Mouse (Mus musculus) kidney, postnatal 14 days (tissue): ENCODE data around the gene Astn2.
"Not testable (repeated sequence)": the region's sequence is repeated elsewhere in the genome, so short reads cannot be mapped to it uniquely, and the experiment has no call there.

Source experiments
- DNase-seq: peaks from one replicate; pipeline ENCODE4 v3.0.0; 2022; ENCODE audit warnings: mixed read lengths

The Astn2 gene

DNA sequence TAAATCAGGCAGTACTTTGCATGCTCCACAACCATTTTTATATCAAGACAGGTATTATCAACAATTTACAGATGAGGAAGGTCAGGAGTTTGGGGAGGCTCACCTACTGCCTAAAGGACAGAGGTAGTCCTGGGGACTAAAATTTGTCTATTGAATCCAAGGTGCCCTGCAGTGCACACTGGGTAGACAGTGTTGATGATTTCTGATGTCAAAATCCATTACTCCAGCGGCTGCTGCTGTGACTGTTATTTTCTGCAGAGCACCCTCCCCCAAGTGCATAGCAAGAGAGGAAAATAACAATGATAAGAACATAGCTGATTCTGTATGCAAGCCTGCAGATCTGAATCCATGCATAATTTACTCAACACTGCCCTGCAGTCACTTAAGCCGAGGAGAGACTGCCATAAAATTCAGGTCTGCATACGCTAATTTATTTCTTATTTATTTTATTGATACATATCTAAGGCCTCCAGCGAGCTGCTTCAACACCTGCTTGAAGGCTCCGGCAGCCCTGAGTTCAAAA lies 660.3 kb downstream of the Astn2 start:
- DNase-seq: no peak

DNA sequence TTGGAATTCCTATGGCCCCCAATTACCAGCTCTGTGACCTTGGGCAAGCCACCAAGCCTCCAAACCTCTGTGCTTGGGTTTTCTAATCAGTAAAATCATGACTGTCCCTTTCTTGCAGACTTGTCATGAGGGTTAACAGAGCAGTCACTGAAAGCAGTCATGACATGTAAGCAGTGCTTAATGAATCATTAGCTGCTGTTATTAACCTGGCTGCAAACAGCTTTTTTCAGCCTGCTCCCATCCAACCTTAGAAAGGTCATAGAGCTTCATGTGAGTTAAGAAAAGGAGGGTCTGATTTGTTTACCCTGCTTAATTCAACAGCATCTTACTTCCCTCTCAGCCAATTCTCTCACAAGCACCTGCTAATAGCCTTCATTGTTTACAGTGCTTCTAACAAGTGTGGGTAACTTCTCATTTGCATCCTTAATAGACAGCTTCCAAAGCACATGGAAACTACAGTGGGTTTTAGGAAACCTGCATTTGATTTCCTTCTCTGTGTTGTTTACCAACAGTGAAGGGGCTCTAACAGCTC lies 661.2 kb downstream of the Astn2 start:
- DNase-seq: no peak

DNA sequence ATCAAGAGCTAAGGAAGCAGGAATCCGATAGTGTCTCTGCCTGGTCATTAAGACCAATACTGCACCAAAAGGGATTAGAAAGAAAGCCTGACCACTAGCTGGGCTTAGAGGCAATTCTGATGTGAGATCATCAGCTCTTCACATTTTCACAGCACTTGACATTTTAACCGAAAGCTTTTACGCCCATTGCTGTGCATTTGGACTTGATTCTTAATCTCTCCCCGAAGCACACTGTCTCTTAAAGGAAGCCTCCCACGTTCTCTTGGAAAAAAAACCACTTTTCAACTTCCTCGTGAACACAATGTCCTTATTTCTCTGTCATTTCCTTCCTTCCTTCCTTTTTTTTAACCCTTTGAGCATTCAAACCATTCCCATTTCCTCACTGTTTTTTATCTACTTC lies 680.0 kb downstream of the Astn2 start:
- no peak for DNase-seq

DNA sequence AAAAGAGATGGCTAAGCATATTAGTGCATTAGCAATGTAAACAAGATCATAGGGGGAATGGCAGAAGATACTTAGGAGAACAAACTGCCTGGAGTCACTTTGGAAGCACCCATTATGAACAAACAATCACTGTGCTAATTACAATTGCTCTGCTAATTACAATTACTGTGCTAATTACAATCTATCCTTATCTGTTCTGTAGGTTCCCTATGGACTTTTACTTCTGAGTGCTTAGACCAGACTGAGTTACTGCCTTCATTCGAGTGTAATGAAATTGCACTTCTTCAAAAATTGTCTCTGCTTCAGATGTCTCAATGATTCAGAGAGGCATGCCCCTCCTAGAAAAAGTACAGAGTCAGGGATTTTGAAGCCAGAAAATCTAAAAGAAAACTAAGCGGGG lies 684.8 kb downstream of the Astn2 start:
- DNase-seq: no peak

DNA sequence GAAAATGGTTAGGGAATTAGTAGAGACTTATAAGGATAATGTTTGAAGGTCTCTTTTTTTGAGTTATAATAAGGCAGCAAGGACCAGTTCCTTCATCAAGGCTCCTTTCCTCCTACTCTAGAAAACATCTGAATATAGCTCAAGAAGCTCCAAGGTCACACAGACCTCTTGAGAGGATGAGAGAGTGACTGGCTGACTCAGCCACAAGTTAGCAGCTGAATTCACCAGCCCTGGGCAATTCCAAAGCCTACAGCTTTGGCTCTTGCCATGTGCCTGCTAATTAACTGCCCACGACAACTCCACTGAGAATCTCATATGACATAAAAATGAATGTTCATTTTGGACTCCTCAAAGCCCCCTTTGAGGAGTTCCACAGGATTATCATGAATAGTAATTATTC lies 686.5 kb downstream of the Astn2 start:
- no peak for DNase-seq

DNA sequence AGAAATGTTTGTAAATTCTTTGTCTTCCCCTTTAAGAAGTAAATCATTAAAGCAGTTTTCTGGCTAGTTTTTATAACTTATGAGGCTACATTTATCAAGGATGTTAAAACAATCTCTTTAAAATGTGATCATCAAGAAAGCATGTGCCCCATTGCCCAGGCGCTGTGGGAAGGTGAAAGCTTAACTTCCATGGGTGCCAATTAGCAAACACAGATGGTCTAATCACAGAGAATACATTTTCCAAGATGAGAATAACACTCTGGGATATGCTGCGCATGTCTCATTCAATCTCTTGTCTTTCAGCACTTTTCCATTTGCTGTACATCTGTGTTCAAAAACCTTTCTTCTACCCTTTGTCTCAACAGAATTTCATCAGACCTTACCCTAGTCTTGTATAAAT lies 688.3 kb downstream of the Astn2 start:
- no peak for DNase-seq

DNA sequence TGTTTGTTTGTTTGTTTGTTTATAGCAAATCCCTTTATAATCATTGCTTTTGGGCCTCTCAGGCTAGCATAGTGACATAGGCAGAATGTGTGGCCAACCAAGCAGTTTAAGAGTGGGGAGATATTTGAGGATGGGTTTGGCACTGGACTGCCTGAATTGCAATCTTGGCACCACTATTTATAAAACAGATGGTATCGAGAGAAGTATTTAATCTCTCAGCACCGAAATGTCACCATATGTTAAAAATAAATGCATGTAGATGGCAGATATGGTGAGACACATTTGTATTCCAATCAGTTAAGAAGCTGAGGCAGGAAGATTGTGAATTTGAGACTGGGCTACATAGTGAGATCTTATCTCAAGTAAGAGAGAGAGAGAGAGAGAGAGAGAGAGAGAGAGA lies 692.7 kb downstream of the Astn2 start:
- no peak for DNase-seq

DNA sequence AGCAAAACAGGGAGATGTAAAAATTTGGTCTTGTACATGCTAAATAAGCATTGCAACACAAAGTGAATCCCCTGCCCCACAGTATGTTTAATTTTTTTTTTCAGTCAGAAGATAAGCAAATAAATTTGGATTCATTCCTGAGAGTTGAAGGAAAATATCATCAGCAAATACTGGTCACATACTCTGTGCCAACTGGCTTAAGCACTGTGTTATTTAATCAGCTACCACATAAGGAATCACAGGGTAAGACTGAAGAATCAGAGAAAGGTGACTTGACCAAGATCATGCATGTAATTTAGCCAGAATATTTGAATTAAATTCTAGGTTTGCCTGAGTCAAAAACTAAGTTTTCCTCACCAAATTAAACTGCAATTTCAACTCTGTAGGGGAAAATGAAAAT lies 693.8 kb downstream of the Astn2 start:
- DNase-seq: no peak

DNA sequence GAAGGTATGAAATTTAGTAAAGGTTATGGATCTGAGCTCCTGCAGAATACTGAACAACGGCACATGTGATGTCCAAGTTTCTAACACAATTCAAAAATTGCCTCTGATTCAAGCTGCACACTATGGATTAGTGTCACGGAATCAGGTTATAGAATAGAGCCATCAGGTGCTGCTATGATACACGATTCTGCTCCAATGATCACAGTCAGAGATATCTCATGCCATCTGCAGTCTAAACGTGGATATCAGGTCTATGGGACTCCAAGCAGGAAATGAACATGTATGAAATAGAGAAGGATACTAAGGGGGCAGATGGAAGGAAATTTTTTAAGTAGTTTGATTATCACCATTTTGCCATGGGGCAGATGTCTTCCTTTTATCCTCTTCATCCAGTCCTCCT lies 702.6 kb downstream of the Astn2 start:
- no peak for DNase-seq

DNA sequence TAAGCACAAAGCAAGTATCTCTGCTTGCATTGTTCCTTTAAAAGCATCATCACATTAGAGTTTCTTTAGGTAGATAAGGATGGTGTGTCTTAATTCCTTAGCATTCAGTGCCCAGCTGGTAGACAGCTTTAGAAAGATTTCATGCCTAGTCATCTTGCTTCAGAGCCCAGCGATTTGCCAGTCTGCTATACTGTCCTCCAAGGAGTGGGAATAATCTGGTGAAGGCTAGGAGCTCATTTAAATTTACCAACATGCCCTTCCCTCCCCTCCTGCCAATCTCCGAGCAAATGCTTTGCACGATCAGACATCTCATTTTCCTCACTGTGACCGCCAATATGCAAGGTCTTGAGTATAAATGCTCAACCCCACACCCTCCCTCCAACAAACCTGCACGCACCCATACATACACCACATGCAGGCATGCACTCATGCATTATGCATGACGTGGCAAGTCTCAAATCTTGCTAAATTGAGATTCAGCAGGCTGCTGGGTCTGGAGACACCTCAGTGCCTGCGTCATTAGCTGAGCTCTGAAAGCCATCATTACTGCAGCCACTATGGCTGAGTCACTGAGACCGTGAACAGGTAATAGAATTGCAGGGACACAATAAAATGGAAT lies 704.6 kb downstream of the Astn2 start:
- DNase-seq: peak; percentile 1

DNA sequence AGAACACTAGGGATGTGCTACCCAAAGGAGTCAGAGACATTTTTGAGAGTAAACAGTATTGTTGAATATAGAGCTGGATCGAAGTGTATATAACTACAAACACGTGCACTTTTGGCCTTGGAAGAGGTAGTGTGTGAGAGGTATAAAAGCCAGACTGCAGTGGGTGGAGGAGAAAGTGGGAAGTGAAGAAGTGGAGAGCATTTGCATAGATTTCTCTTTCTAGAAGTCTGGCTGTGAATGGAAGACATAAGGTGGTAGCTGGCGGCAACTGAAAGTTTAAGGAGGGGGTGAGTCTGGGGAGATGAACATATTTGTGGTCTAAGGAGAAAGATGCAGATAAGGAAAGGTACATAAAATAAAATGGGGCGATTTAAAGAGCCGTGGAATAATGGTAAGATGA lies 709.2 kb downstream of the Astn2 start:
- DNase-seq: no peak

DNA sequence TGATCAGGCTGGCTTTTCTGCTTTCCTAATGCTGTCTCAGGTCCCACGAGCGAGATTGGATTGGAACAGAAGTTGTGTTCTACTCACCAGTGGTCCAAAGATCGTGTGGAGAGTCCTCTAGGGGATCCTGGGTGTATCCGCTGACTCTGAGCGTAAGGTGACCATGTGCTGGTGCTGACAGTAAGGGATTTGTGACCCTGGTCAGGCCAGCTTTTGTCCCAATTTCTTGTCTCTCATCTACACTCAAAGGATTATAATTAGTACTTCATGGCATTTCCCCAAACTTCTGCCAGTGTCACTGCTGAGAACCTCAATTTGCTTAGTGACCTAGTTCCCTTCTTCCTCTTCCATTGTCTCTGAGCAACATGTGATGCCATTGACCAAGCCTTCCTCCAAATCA lies 710.4 kb downstream of the Astn2 start:
- DNase-seq: no peak

DNA sequence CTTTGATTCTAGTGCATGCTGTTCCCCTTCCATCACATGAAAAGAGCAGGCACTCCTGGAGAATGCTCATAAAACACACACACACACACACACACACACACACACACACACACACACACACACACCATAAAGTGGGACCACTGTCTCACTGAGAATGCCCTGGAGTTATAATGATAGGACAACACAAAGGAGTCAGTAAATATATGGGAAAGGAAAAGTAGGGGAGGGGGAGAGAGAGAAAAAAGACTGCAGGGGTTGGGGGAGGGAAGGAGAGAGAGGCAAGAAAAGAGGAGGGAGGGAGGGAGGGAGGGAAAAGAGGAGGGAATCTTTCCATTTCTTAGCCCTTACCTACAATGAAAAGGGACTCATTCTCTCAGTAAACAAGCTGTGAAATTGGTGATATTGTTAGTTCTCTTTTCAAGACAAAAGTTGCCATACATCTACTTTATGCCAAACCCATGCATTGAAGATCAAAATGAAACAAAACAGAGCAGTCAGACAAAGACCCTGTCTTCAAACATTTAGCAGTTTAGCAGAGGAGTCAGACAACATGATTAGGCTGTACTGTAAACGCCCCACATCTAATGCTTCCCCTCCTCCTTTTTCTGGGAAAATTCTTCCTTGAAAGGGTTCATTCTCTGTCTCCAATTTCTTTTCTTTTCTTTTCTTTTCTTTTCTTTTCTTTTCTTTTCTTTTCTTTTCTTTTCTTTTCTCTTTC lies 717.2 kb downstream of the Astn2 start:
- no peak for DNase-seq

DNA sequence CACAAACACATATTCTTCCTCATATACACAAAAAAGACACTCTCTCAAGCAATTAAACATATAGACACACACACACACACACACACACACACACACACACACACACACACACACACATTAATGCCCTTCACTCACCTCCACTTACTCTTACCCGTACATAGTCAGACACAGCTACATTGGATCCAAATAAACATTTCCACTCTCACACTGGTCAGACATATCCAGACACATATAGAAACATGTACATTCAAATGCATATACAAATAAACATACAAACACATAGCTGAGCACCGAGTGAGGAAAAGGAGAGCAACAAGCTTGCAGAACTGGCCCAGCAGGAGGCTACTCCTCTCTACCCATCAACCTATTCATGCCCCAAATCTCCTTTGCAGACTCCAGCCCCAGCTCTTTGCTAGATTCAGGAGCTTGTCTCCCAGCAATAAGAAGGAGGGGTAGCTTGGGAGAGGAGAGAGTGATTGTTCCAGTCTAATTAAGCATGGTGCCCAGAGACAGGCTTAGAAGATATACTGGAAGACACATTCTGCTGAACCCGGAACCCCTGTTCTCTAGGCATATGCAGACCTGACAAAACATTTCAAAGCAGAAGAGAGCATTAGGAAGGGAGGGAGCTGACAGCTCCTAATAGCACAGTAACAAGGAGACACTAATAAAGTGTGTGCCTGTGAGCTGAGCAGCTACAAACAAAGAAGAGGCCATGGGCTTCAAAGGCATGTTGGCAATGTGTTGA lies 718.0 kb downstream of the Astn2 start:
- DNase-seq: no peak

DNA sequence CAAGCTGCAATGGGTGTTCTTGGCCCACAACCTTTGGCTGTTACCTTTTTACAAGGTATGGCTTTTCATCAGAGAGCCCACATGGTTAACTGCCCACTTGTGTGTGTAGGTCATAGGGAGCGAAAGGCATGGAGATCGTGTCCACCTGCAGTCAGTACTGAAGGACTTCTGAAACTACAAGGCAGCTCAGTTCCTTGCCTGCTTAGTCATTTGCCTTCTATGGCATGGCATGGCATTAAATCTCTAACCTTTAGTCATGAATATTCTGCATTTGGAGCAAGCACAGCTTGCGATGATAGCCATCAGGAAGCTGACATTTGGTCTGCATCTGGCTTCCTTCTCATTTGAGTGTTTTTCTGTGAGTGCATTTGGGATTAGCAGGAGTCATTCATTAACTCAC lies 720.0 kb downstream of the Astn2 start:
- DNase-seq: no peak

DNA sequence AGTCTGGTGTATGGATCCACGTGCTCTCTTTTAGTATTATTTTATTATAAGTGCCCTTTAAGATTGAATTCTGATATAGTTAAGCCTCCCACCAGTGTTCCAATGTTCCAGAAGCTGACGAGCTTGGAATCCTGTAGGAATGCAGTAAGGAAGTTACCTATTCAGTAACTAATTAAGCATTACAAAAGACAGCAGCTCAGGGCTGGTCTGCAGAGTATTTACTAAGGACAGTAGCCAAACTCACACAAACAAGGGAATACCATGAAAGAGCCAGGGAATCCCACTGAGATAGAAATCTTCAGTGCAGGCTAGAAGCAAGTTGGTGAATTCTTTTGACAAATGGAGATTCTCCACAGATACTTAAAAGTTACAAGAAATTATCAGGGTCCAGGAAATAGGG lies 724.6 kb downstream of the Astn2 start:
- DNase-seq: not testable (repeated sequence)

DNA sequence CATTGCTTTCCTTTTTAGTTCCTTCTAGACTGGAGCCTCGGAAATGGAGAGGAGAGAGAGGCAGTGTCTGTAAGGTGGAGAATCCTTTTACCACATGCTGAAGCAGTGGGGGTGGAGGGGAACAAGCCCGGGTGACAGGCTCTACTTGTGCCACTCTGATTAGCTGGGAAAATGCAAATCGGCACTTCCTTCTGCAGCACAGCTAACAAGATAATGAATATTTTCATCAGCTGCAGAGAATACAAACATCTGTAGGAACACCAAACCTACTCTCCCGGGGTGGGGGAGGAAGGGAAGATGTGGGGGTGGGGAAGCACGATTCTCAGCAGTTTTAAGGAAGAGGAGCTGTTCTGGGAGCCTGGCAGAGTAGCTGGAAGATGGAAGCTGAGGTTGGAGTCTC lies 725.5 kb downstream of the Astn2 start:
- DNase-seq: no peak

DNA sequence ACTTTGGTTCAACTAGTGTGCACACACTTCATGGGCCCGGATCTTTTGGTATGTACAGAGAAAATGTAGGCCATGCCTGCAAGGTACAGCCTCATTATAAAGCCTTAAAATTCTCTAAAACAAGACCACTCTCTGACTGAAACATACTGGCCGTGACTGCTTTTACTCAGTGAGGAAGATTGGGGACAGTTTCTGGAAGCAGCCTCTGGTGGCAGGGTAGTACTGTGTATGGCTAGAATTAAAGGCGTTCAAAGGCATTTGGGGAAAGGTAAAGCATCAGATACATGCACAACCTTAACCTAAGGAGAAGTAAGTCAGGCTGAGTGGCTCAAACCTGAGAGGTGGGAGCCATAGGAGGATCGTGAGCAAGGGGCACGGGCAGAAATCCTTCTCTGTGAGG lies 725.9 kb downstream of the Astn2 start:
- DNase-seq: no peak

DNA sequence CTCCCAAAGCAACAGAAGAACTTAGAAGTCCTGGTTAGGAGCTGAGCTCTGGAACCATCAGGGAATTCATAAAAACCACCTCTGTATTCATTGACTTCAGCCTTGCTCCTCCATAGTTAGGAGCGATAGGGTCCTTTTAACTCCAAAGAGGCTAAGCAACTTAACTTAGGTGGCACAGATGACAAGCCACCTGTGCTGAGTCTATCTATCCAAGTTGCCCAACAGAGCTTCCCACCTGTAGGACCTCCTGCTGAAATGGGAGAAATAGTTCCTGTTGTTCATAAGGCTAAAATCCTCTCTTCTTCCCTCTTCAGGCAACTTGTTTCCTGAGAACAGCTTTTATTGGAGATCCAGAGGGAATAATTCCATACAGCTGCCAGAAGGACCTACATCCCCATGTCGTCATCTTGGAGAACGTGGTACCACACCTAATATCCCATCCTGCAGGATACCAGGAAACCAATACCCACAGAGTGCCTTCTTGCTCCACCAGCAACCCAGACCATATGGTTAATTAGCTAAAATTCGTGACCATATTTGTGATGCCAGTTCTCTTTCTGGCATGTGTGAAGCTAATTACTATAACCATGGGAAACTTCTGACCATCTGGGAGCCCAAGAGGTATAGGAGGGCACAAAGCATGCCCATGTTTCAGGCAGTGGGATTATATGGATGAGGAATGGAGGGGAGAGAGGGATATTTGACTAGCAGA lies 730.0 kb downstream of the Astn2 start:
- no peak for DNase-seq

DNA sequence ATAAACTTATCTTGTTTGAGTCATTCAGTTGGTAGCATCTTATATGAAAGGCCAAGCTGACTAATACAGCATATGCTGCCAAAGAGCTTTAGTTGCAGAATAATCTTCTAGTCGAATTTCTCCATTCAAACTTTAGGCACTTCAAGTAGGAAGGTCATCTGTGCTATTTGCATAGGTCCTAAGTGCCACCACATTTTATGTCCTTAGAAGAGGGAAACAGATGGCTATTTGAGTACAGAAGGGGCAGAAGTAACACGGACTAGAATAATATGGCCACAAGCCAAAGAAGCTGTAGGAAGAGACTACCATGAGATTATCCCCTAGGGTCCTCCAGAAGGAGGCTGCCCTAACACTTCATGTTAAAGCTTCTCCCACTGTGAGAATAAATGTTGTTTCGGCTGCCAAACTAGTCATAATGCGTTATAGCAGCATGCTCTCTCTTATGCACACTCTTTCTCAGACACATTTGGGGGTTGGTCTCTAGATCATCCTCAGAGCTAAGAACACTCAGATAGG lies 730.9 kb downstream of the Astn2 start:
- DNase-seq: no peak

DNA sequence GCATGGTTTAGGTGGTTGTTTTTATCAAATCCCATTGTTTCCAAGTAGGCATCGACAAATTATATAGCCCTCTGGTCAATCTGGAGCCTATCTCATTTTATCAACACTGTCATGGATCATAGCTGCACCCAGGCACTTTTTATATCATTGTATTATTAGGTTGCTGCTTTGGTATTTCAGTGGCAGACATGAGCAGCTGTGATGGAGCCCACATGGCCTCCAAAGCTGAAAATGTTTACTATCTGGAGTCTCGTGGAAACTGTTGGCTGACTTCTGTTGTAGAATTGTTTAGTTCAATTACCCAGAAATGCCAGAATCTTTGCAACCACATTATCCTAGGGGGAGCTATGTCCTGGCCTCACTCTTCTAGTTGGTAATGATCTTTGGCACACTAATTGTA lies 732.1 kb downstream of the Astn2 start:
- DNase-seq: no peak

DNA sequence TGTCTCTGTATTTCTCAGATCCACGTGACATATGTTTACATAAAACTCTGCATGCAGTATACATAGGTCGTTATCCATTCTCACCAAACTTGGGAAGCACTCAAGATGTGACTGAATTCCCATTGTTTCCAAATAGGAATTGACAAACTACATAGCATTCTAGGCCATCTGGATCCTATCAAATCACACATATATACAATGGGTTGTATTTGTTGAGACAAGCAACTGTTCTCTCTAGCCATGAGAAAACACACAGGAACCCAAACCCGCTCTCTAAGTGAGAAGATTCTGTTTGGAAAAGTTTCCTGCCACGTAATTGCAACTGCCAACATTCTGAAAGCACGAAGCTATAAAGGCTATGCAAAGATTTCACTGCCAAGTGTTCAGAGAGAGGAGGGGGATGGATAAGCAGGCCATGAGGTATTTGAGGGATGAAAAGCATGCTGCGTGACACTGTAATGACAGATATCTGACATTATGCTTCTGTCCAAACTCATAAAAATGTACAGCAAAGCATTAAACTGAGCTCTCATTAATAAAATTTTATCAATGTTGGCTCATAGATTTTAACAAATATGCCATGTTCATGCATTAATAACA lies 732.7 kb downstream of the Astn2 start:
- no peak for DNase-seq
